Mouse (Mus musculus) activated CD4-positive, CD25-positive, alpha-beta regulatory T cell, adult 4 months (primary cell): ENCODE measurements around the gene Ppp1ca. TPM values are rescaled to one million over a fixed set of nuclear protein-coding genes. Genes with fewer than 3 reads are reported as not detected.

ENCODE experiments used
- ATAC-seq: one replicate; pipeline ENCODE4 v1.8.0; 2017
- polyA plus RNA-seq, 2 experiments: library from polyadenylated mRNA; unstranded; fragments of 100-300 nt; shearing (Covaris generic); gene quantifications; one replicate each; pipeline ENCODE4 v1.2.1; 2017

Gene Ppp1ca
- polyA plus RNA-seq, 2 experiments from 2014 or later = 945 to 1,075 TPM

GRCm38 (mm10) chr19:4214771-4215450, 23.0 kb downstream of the Ppp1ca start:
- ATAC-seq = peak; percentile 33

DNA sequence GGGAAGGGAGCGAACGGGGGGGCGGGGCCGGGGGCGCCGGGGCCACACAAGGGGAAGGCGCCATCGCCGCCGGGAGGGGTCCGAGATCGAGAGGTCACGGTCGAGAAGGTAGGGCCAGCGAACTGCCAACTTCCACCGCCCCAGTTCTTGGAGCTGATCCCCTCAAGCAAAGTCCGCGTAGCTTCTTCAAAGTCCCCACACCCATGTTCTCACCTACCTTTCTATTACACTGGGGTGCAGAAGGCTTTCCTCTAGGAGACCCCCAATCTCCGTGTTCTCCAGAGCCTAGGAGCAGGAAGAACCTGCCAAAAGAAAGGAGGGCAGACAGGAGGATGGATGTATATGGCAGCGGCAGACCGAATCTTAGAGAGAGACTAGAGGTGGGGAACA, 23.6 kb downstream of the Ppp1ca start:
- ATAC-seq = no peak

GRCm38 (mm10) chr19:4216041-4216685, 24.3 kb downstream of the Ppp1ca start:
- ATAC-seq = no peak

DNA sequence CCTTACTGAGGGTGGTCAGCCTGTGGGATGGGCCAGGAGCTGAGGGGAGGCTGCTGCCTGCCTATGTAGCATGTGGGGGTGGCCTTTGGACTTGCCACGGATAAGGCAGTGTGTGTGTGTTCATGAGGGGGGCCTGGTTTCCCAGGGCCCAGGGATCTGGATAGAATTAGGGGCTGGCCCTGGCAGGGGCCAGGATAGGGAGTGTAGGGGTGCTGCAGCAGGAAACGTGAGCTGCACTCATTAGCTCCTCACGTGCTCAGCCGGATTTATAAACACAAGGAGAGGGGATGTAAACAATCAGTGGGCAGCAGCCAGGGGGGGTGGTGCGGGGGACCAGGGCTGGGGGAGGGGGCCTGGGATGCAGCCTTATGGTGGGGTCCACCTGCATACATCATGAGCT, 25.3 kb downstream of the Ppp1ca start:
- ATAC-seq = no peak

- ATAC-seq = no peak
Measured at GRCm38 (mm10) chr19:4217855-4218254, 26.0 kb downstream of the Ppp1ca start.

DNA sequence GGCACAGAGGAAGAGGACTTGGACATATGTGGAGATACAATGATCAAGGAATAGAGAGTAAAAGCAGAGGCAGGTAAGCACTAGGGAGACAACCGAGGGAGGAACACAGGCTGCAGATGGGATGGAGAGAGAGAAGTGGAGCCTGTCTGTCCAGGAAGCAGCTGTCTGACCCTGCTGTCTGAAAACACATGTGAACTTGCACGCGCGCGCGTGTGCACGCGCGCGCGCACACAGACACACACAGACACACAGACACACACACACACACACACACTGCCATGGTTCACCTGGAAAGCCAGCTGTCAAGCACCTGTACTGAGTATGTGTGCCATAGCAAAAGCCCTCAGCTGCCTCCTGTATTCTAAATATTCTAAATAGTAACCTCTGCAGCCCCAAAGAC, 26.4 kb downstream of the Ppp1ca start:
- ATAC-seq = no peak

DNA sequence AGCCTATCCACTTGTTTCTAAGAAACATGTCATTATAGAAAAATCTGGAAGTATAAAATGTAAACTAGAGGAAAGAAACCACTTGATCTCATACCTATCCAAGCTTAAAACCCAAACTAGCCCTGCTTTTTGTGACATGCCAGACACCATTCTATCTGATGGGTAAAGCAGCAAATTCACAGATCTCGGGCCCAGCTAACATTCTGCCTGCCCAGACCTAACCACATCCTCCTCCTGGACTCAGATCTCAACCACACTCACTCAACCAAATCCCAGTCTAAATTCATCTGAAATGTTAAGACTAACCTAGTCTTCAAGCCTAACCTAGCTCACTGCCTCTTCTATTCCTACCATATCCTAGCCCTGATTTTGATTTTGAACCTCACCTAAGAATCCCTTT, 26.9 kb downstream of the Ppp1ca start:
- peak; percentile 40 for ATAC-seq

DNA sequence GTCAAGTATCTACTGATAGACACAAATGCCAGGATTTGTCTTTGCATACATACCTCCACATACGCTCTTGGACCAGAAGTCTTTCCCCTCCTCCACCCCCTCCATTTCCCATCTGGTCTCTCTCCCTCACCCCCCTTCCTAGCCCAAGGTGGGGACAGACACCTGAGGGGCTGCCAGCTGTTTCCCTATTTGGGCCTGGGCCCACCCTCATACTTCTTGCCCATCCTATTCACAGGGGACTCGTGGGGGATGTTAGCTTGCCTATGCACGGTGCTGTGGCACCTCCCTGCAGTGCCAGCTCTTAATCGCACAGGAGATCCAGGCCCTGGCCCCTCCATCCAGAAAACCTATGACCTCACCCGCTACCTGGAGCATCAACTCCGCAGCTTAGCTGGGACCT, 28.1 kb downstream of the Ppp1ca start:
- no peak for ATAC-seq

DNA sequence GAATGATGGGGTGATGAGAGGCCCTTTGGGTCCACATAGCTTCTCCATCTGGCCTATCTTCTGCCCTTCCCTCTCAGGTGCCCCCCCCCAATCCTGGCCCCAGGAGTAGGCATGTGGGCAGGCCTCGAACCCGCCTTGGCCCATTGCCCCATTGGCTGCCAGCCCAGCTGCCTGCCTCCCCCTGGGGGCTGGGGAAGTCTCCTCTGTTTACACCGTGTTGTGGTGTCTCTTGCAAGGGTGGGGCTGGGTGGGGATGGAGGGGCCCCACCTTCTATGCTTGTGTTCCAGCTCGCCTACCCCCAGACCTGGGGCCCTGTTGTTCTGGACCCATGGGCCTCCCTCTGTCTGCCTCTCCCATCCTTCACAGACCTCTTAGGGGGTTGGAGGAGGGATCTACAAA, 28.6 kb downstream of the Ppp1ca start:
- ATAC-seq = no peak

GRCm38 (mm10) chr19:4220957-4221743, 29.3 kb downstream of the Ppp1ca start:
- ATAC-seq = no peak

DNA sequence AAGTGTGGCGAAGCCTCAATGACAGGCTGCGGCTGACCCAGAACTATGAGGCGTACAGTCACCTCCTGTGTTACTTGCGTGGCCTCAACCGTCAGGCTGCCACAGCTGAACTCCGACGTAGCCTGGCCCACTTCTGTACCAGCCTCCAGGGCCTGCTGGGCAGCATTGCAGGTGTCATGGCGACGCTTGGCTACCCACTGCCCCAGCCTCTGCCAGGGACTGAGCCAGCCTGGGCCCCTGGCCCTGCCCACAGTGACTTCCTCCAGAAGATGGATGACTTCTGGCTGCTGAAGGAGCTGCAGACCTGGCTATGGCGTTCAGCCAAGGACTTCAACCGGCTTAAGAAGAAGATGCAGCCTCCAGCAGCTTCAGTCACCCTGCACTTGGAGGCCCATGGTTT, 30.3 kb downstream of the Ppp1ca start:
- no peak for ATAC-seq

DNA sequence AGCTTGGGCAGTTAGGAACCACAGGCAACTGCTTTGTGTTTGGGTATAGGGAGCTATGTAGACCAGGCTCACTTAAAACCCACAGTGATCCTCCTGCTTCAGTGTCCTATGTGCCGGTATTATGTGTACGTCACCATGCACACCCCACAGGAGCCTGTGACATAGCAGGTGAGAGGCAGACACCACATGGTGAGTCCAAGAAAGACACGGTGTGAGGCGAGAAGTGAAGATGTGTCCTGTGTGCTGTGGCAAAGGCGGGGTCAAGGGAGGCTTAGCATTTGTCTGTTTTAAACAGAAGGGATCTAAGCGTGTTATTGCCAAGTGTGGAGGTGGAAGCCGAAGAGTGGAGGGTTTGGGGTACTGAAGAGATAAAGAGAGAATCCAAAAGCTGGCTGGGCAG, 34.9 kb downstream of the Ppp1ca start:
- no peak for ATAC-seq

DNA sequence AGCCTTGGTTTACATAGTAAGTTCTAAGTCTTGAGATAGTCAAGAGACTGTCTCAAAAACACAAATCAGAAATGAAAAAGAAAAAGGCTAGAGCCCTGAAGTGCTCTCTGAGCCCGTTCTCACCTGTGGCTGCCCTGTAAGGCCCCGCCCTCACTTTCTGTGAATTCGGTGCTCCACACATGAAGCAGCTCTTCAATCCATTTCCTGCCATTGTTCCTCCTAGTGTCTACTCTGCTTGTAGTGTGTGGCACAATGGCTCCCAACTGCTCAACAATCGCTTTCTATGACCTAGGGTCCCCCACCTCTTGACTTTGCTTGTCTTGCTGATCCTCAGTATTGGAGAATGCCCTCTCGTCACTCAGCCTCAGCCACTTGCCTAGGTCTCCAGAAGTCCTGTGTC, 35.6 kb downstream of the Ppp1ca start:
- ATAC-seq = no peak

DNA sequence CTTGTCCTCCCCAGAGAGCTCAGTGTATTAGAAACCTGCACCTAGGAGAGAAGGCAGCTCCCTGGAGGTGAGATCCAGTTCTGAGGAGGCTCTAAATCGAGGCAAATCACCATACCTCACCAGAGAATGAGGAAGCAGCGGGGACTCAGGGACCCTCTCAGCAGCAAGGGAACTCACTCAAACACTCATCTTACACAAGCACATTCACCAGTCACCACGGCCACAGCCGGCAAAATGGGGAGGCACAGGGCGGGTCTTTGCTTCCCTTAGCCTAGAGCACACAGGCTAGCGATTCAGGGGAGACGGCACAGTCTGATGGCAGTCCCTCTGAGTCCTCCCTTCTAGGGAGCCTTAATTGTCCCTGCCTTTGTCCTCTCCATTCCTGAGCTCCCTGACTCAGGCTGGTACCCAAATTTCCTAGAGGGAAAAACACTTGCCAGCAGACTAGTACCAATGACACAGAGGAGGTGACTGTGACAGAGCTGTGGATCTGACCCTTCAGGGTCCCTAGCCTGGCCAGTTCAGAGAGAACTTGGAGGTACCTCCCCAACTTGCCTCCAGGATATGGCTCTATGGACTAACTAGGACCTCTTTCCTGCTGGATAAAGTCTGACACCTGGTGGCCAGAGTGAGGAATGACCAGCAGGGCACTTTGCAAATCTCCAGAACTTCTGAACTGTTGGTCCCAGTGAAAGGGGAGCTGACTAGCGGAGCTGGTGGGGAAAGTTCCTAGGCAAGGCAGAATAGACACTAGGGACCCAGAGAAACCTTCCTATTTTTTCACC, 36.2 kb downstream of the Ppp1ca start:
- no peak for ATAC-seq

DNA sequence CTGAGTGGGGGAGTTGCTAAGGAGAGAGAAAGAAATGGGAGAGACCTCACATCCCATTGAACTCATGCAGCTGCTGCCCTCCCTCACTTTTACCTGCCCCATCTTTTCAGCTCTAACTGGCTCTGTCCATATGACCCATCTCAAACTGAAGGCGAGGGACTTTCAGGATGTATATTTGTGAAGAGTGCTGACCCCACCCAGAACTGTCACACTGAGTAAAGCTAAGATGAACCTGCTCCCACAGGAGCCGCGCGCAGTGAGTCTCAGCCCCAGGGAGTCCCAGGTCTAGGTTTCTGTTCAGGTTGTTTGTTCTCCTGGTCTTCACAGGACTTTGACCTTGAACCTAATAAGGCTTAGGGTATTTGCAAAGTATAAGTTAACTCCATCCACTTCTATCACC, 37.0 kb downstream of the Ppp1ca start:
- ATAC-seq = no peak

- ATAC-seq = no peak
Measured at GRCm38 (mm10) chr19:4229451-4230076, 37.7 kb downstream of the Ppp1ca start.

DNA sequence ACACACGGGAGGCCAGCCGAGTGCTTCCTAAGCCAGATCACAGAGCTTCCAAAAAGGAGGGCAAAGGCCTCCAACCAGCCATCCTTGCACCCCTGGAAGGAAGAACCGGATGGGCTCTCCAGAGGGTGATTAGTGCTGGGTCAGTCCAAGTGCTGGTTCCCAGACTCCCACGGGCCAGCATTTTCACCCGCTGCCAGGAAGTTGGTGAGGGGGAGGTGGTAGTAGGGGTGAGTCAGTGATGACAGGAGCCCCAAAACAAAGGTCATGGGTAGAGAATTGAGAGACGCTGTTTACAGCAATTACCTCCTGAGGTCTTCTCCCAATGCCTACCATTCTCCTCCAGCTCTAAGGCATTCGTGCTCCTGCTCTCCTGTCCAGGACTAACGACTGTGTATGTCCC, 38.5 kb downstream of the Ppp1ca start:
- no peak for ATAC-seq

- ATAC-seq = peak; percentile 82
Measured at GRCm38 (mm10) chr19:4231253-4232185, 39.7 kb downstream of the Ppp1ca start, which contains the start of gene Pold4. TSS of gene Pold4 (plus strand) at chr19:4231899.

GRCm38 (mm10) chr19:4232186-4232572, 40.3 kb downstream of the Ppp1ca start:
- peak; percentile 45 for ATAC-seq

GRCm38 (mm10) chr19:4232651-4233050, 40.8 kb downstream of the Ppp1ca start:
- ATAC-seq = no peak

GRCm38 (mm10) chr19:4234548-4234947, 42.7 kb downstream of the Ppp1ca start:
- no peak for ATAC-seq
